Mouse (Mus musculus) thymus, adult 2 months (tissue): ENCODE data around the gene Fscn1.

Source experiments
- CTCF ChIP-seq: fragments of 200-500 bp; IDR thresholded peaks from 2 replicates; pipeline ENCODE4 v1.5.1; 2012; ENCODE audit warnings: mild to moderate bottlenecking, control low read depth, low read length, moderate library complexity, borderline replicate concordance; ENCODE audit not compliant: control insufficient read depth, poor library complexity, insufficient read depth; ENCODE audit errors: extremely low read depth
- POLR2A ChIP-seq: fragments of 200-500 bp; IDR thresholded peaks from 2 replicates; pipeline ENCODE4 v1.6.1; 2012; ENCODE audit warnings: mild to moderate bottlenecking, low read length, control low read depth, moderate library complexity; ENCODE audit not compliant: control insufficient read depth, poor library complexity, insufficient read depth; ENCODE audit errors: extremely low read depth

DNA sequence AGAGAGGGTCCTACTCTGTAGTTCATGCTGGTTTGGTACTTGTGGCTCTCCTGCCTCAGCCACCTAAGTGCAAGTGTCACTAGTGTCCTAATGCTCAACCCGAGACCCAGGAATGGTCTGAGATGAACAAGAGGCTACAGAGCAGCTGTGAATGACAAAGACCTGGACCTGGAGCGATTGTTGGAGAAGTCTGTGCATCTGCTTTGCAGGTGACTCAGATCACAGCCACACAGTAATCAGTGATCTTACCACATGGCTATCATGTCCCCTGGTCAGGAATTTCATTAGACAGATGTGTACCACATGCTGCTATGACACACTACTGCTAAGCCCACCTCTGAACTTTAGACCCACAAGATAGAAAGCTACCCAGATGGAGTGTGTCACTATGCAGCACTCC is 34.6 kb downstream of the Fscn1 start:
- no peak for TF ChIP-seq CTCF
- no peak for TF ChIP-seq POLR2A
